Mouse (Mus musculus): Measurements from ENCODE around the gene Traf3ip3. TPM values are rescaled to one million over a fixed set of nuclear protein-coding genes. Genes with fewer than 3 reads are reported as not detected.

Traf3ip3 gene
- total and polyA plus RNA-seq, 3 experiments, result 60.9 to 72.9 (median 68.8) TPM

DNA sequence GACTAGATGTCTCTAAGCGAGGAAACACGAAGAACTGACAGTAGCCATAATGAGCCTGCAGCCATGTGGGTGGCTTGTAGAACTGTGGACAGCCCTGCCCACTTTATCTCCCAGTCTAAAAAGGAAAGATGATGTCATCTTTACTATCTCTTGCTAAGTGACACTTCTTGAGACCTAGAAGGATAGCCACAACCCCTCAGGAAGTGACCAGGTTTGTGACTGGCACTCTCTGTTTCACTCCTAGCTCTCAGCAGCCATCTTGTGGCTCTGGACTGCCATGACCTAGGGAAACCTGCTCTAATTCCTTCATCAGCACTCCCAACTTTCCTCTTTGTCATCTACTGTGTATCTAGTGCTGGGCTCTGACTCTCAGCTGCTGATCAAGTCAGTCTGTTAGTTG lies 3.2 kb downstream of the Traf3ip3 start:
- Histone ChIP-seq H3K9ac (ENCODE audit: insufficient read depth, low read depth) (peak overlapping the region; percentile 37; the same call in 1 of the 2 replicates), H3K27ac (ENCODE audit: insufficient read depth, low read depth) (no peak overlapping the region), H3K4me2 (ENCODE audit: insufficient read depth, low read depth, poor library complexity, severe bottlenecking) (peak overlapping the region; percentile 76), H3K79me2 (replicated peaks; ENCODE audit: control insufficient read depth, extremely low read depth, insufficient read depth, poor library complexity, severe bottlenecking) (peaks cover 32% of the 10 kb centered on the region), H3K27me3 (replicated peaks) (no peaks in the 10 kb centered on the region), H3K4me3 (replicated peaks in 1 of 3; ENCODE audit: low read depth in 2 of 3, low read length in 2 of 3, poor library complexity in 1 of 3) (no peak overlapping the region), H3K36me3 (replicated peaks in 1 of 2; ENCODE audit: control insufficient read depth in 1 of 2, insufficient read depth in 1 of 2, low read length in 1 of 2) (peaks cover 53 to 68% of the 10 kb centered on the region in 2 experiments), H3K4me1 (ENCODE audit: control insufficient read depth in 1 of 2, insufficient read depth in 2 of 2) (peaks cover 21 to 70% of the 10 kb centered on the region in 2 experiments), H3K9me3 (replicated peaks; ENCODE audit: low read length) (no peaks in the 10 kb centered on the region)
- peak; percentile 51 for DNase-seq (ENCODE audit: extremely low read depth)
- TF ChIP-seq POLR2AphosphoS2 (IDR thresholded peaks at IDR 0.05; ENCODE audit: low read depth, low read length) (no peak), E2F4 (IDR thresholded peaks at IDR 0.05; ENCODE audit: insufficient replicate concordance, low read depth, low read length) (no peak), RAD21 (IDR thresholded peaks at IDR 0.05; ENCODE audit: low read depth, low read length) (peak; percentile 54), JUN (IDR thresholded peaks at IDR 0.05; ENCODE audit: insufficient read depth, low read depth, low read length) (peak; percentile 86), JUND (conservative IDR thresholded peaks at IDR 0.05; ENCODE audit: low read depth, low read length) (peak; percentile 78; the same call in 1 of the 2 replicates), IRF4 (IDR thresholded peaks at IDR 0.05; ENCODE audit: low read depth, low read length) (peak; percentile 54), RCOR1 (conservative IDR thresholded peaks at IDR 0.05; ENCODE audit: low read depth, low read length) (no peak), HCFC1 (IDR thresholded peaks at IDR 0.05; ENCODE audit: low read depth, low read length) (0 out of 2 replicates have a peak, but pooled peaks have one; percentile 17), TCF12 (IDR thresholded peaks at IDR 0.05; ENCODE audit: low read depth, low read length) (0 out of 2 replicates have a peak, but pooled peaks have one; percentile 28), MAZ (IDR thresholded peaks at IDR 0.05; ENCODE audit: low read depth, low read length) (no peak), ZMIZ1 (IDR thresholded peaks at IDR 0.05; ENCODE audit: low read depth, low read length) (no peak), ZC3H11A (IDR thresholded peaks at IDR 0.05; ENCODE audit: low read depth, low read length) (no peak), SIN3A (IDR thresholded peaks at IDR 0.05; ENCODE audit: low read length) (peak; percentile 51; the same call in 1 of the 2 replicates), CTCF (conservative IDR thresholded peaks at IDR 0.05 in 1 of 2, IDR thresholded peaks at IDR 0.05 in 1 of 2; ENCODE audit: low read depth in 2 of 2, low read length in 2 of 2) (peak in 1 of 2 experiments; percentile 50; a peak in 2 of 4 replicates), MXI1 (IDR thresholded peaks at IDR 0.05; ENCODE audit: low read depth, low read length) (peak; percentile 60; the same call in 1 of the 2 replicates), SMC3 (IDR thresholded peaks at IDR 0.05; ENCODE audit: low read depth, low read length) (peak; percentile 35), MAFK (IDR thresholded peaks at IDR 0.05; ENCODE audit: insufficient replicate concordance, low read length) (no peak), ELF1 (IDR thresholded peaks at IDR 0.05; ENCODE audit: low read depth, low read length) (peak; percentile 53), MEF2A (IDR thresholded peaks at IDR 0.05; ENCODE audit: borderline replicate concordance, low read depth, low read length) (peak; percentile 96), POLR2A (IDR thresholded peaks at IDR 0.05; ENCODE audit: low read depth, low read length) (no peak), NELFE (IDR thresholded peaks at IDR 0.05; ENCODE audit: low read depth, low read length) (no peak), MYC (IDR thresholded peaks at IDR 0.05; ENCODE audit: low read depth, low read length) (0 out of 2 replicates have a peak, but pooled peaks have one; percentile 29), NRF1 (IDR thresholded peaks at IDR 0.05; ENCODE audit: low read depth, low read length) (0 out of 2 replicates have a peak, but pooled peaks have one; percentile 29)
- dilution Hi-C loops (cut with MboI; ENCODE audit: extremely low pct_ligation_motif_present, extremely low pct_unique_long_range_greater_than_20kb, low sequenced_read_pairs), result no loop called here
- in situ Hi-C loops (cut with MboI; ENCODE audit: low pct_ligation_motif_present, low pct_unique_long_range_greater_than_20kb, low sequenced_read_pairs), result no loop called here
